Mouse (Mus musculus): ENCODE measurements around the gene Plpp6. TPM values are rescaled to one million over a fixed set of nuclear protein-coding genes. Genes with fewer than 3 reads are reported as not detected.

Gene Plpp6
- polyA plus RNA-seq (2014; fragmentation: Nextera tagmentation; extraction: Ambion mirVana), result 6.1 and 6.4 TPM in 2 replicates

GRCm38 (mm10) chr19:28963842-28964551, at the start of gene Plpp6:
Gene Plpp6, plus strand, starts transcription at chr19:28963953.
- peak; percentile 86 for ATAC-seq (replicated peaks; ENCODE audit: low FRiP score)
- Histone ChIP-seq H3K27ac (ENCODE audit: low read depth, low read length) (no peak within 1 kb of the TSS), H3K4me2 (ENCODE audit: low read depth, low read length, severe bottlenecking) (peak within 1 kb of the TSS; percentile 92), H3K4me1 (replicated peaks; ENCODE audit: control insufficient read depth, insufficient read depth, low read length) (peaks cover 9% of the 10 kb centered on the region), H3K9ac (ENCODE audit: low read length) (peak within 1 kb of the TSS; percentile 83), H3K9me3 (ENCODE audit: control insufficient read depth, low read length) (no peaks in the 10 kb centered on the region), H3K36me3 (ENCODE audit: control insufficient read depth, insufficient read depth, low read length) (no peaks in the 10 kb centered on the region), H3K4me3 (ENCODE audit: low read depth, low read length) (peak within 1 kb of the TSS; percentile 78), H3K27me3 (ENCODE audit: control insufficient read depth, insufficient read depth, low read length) (peaks cover 4% of the 10 kb centered on the region; the same call in 1 of the 2 replicates)
- under 1% methylated on average over 72 of the region's 73 CpGs for WGBS
- peak; percentile 83 for DNase-seq (ENCODE audit: low spot score)

GRCm38 (mm10) chr19:28914598-28914997, 49.2 kb upstream of the Plpp6 start:
- H3K4me3 ChIP-seq (ENCODE audit: low read depth, low read length), result no peak overlapping the region
- 89% methylated on average over 6 of the region's 6 CpGs for WGBS

GRCm38 (mm10) chr19:28915602-28916250, 48.0 kb upstream of the Plpp6 start:
- Histone ChIP-seq H3K27ac (ENCODE audit: low read depth, low read length) (no peak overlapping the region), H3K9me3 (ENCODE audit: control insufficient read depth, low read length) (no peaks in the 10 kb centered on the region), H3K27me3 (ENCODE audit: control insufficient read depth, insufficient read depth, low read length) (no peaks in the 10 kb centered on the region), H3K4me1 (replicated peaks; ENCODE audit: control insufficient read depth, insufficient read depth, low read length) (no peaks in the 10 kb centered on the region), H3K4me2 (ENCODE audit: low read depth, low read length, severe bottlenecking) (no peak overlapping the region), H3K9ac (ENCODE audit: low read length) (no peak overlapping the region), H3K36me3 (ENCODE audit: control insufficient read depth, insufficient read depth, low read length) (no peaks in the 10 kb centered on the region), H3K4me3 (ENCODE audit: low read depth, low read length) (no peak overlapping the region)
- DNase-seq (ENCODE audit: low spot score) (no peak), ATAC-seq (replicated peaks; ENCODE audit: low FRiP score) (no peak)
- WGBS, result 82% methylated on average over 2 of the region's 2 CpGs

More at GRCm38 (mm10) chr19:28914598-28914997, 49.2 kb upstream of the Plpp6 start:
- no peak for DNase-seq (ENCODE audit: low spot score)
- Histone ChIP-seq H3K4me2 (ENCODE audit: low read depth, low read length, severe bottlenecking) (no peak overlapping the region), H3K9me3 (ENCODE audit: control insufficient read depth, low read length) (no peaks in the 10 kb centered on the region), H3K9ac (ENCODE audit: low read length) (no peak overlapping the region), H3K27ac (ENCODE audit: low read depth, low read length) (no peak overlapping the region), H3K27me3 (ENCODE audit: control insufficient read depth, insufficient read depth, low read length) (no peaks in the 10 kb centered on the region), H3K36me3 (ENCODE audit: control insufficient read depth, insufficient read depth, low read length) (no peaks in the 10 kb centered on the region), H3K4me1 (replicated peaks; ENCODE audit: control insufficient read depth, insufficient read depth, low read length) (no peaks in the 10 kb centered on the region)
- ATAC-seq (replicated peaks; ENCODE audit: low FRiP score), result no peak

- ATAC-seq (replicated peaks; ENCODE audit: low FRiP score) (no peak), DNase-seq (ENCODE audit: low spot score) (no peak)
- Histone ChIP-seq H3K36me3 (ENCODE audit: control insufficient read depth, insufficient read depth, low read length) (no peaks in the 10 kb centered on the region), H3K4me1 (replicated peaks; ENCODE audit: control insufficient read depth, insufficient read depth, low read length) (no peaks in the 10 kb centered on the region), H3K4me3 (ENCODE audit: low read depth, low read length) (no peak overlapping the region), H3K27me3 (ENCODE audit: control insufficient read depth, insufficient read depth, low read length) (no peaks in the 10 kb centered on the region), H3K9ac (ENCODE audit: low read length) (no peak overlapping the region), H3K4me2 (ENCODE audit: low read depth, low read length, severe bottlenecking) (no peak overlapping the region), H3K9me3 (ENCODE audit: control insufficient read depth, low read length) (no peaks in the 10 kb centered on the region), H3K27ac (ENCODE audit: low read depth, low read length) (no peak overlapping the region)
- WGBS, result 62% methylated on average over 4 of the region's 4 CpGs
These were observed 47.3 kb upstream of the Plpp6 start for GRCm38 (mm10) chr19:28916492-28916891.

GRCm38 (mm10) chr19:28917839-28918238, 45.9 kb upstream of the Plpp6 start:
- H3K27ac ChIP-seq (ENCODE audit: low read depth, low read length), result no peak overlapping the region
- H3K4me1 ChIP-seq (replicated peaks; ENCODE audit: control insufficient read depth, insufficient read depth, low read length), result no peaks in the 10 kb centered on the region
- H3K4me3 ChIP-seq (ENCODE audit: low read depth, low read length), result no peak overlapping the region
- H3K9ac ChIP-seq (ENCODE audit: low read length), result no peak overlapping the region
- no peak overlapping the region for H3K4me2 ChIP-seq (ENCODE audit: low read depth, low read length, severe bottlenecking)
- no peaks in the 10 kb centered on the region for H3K36me3 ChIP-seq (ENCODE audit: control insufficient read depth, insufficient read depth, low read length)
- 90% methylated on average over 5 of the region's 5 CpGs for WGBS
- no peaks in the 10 kb centered on the region for H3K27me3 ChIP-seq (ENCODE audit: control insufficient read depth, insufficient read depth, low read length)
- no peaks in the 10 kb centered on the region for H3K9me3 ChIP-seq (ENCODE audit: control insufficient read depth, low read length)
- DNase-seq (ENCODE audit: low spot score), result no peak
- no peak for ATAC-seq (replicated peaks; ENCODE audit: low FRiP score)

- no peak overlapping the region for H3K4me2 ChIP-seq (ENCODE audit: low read depth, low read length, severe bottlenecking)
- H3K27ac ChIP-seq (ENCODE audit: low read depth, low read length), result no peak overlapping the region
- no peaks in the 10 kb centered on the region for H3K27me3 ChIP-seq (ENCODE audit: control insufficient read depth, insufficient read depth, low read length)
- no peak overlapping the region for H3K4me3 ChIP-seq (ENCODE audit: low read depth, low read length)
- H3K4me1 ChIP-seq (replicated peaks; ENCODE audit: control insufficient read depth, insufficient read depth, low read length), result no peaks in the 10 kb centered on the region
- H3K36me3 ChIP-seq (ENCODE audit: control insufficient read depth, insufficient read depth, low read length), result no peaks in the 10 kb centered on the region
- no peak overlapping the region for H3K9ac ChIP-seq (ENCODE audit: low read length)
- WGBS, result 91% methylated on average over 5 of the region's 5 CpGs
- DNase-seq (ENCODE audit: low spot score) (no peak), ATAC-seq (replicated peaks; ENCODE audit: low FRiP score) (no peak)
- no peaks in the 10 kb centered on the region for H3K9me3 ChIP-seq (ENCODE audit: control insufficient read depth, low read length)
These were observed 37.4 kb upstream of the Plpp6 start for GRCm38 (mm10) chr19:28926366-28926765.

GRCm38 (mm10) chr19:28927396-28927795, 36.4 kb upstream of the Plpp6 start:
- no peaks in the 10 kb centered on the region for H3K9me3 ChIP-seq (ENCODE audit: control insufficient read depth, low read length)
- no peaks in the 10 kb centered on the region for H3K27me3 ChIP-seq (ENCODE audit: control insufficient read depth, insufficient read depth, low read length)
- no peak overlapping the region for H3K4me3 ChIP-seq (ENCODE audit: low read depth, low read length)
- 87% methylated on average over 4 of the region's 4 CpGs for WGBS
- no peak overlapping the region for H3K9ac ChIP-seq (ENCODE audit: low read length)
- ATAC-seq (replicated peaks; ENCODE audit: low FRiP score), result no peak
- no peaks in the 10 kb centered on the region for H3K36me3 ChIP-seq (ENCODE audit: control insufficient read depth, insufficient read depth, low read length)
- H3K27ac ChIP-seq (ENCODE audit: low read depth, low read length), result no peak overlapping the region
- DNase-seq (ENCODE audit: low spot score), result peak; percentile 29
- no peak overlapping the region for H3K4me2 ChIP-seq (ENCODE audit: low read depth, low read length, severe bottlenecking)
- no peaks in the 10 kb centered on the region for H3K4me1 ChIP-seq (replicated peaks; ENCODE audit: control insufficient read depth, insufficient read depth, low read length)

GRCm38 (mm10) chr19:28929034-28929433, 34.7 kb upstream of the Plpp6 start:
- no peak for DNase-seq (ENCODE audit: low spot score)
- ATAC-seq (replicated peaks; ENCODE audit: low FRiP score), result no peak
- no peaks in the 10 kb centered on the region for H3K9me3 ChIP-seq (ENCODE audit: control insufficient read depth, low read length)

GRCm38 (mm10) chr19:28934897-28935296, 28.9 kb upstream of the Plpp6 start:
- Histone ChIP-seq H3K9me3 (ENCODE audit: control insufficient read depth, low read length) (no peaks in the 10 kb centered on the region), H3K27ac (ENCODE audit: low read depth, low read length) (no peak overlapping the region), H3K4me2 (ENCODE audit: low read depth, low read length, severe bottlenecking) (no peak overlapping the region), H3K9ac (ENCODE audit: low read length) (no peak overlapping the region), H3K27me3 (ENCODE audit: control insufficient read depth, insufficient read depth, low read length) (no peaks in the 10 kb centered on the region), H3K4me3 (ENCODE audit: low read depth, low read length) (no peak overlapping the region), H3K36me3 (ENCODE audit: control insufficient read depth, insufficient read depth, low read length) (no peaks in the 10 kb centered on the region), H3K4me1 (replicated peaks; ENCODE audit: control insufficient read depth, insufficient read depth, low read length) (no peaks in the 10 kb centered on the region)
- DNase-seq (ENCODE audit: low spot score) (no peak), ATAC-seq (replicated peaks; ENCODE audit: low FRiP score) (no peak)
- WGBS, result 90% methylated on average over 3 of the region's 3 CpGs

More at GRCm38 (mm10) chr19:28929034-28929433, 34.7 kb upstream of the Plpp6 start:
- Histone ChIP-seq H3K4me3 (ENCODE audit: low read depth, low read length) (no peak overlapping the region), H3K9ac (ENCODE audit: low read length) (no peak overlapping the region), H3K27me3 (ENCODE audit: control insufficient read depth, insufficient read depth, low read length) (no peaks in the 10 kb centered on the region), H3K36me3 (ENCODE audit: control insufficient read depth, insufficient read depth, low read length) (no peaks in the 10 kb centered on the region), H3K4me2 (ENCODE audit: low read depth, low read length, severe bottlenecking) (no peak overlapping the region), H3K27ac (ENCODE audit: low read depth, low read length) (no peak overlapping the region), H3K4me1 (replicated peaks; ENCODE audit: control insufficient read depth, insufficient read depth, low read length) (no peaks in the 10 kb centered on the region)
